Mouse (Mus musculus) urinary bladder, postnatal 36 days (tissue): ENCODE measurements around the gene Per3.

Experiments
- DNase-seq, 2 experiments: peaks; one replicate each; pipeline ENCODE4 v3.0.0; 2022; ENCODE audit warnings: low spot score in 2 of 2, mixed read lengths in 1 of 2

Per3 gene

DNA sequence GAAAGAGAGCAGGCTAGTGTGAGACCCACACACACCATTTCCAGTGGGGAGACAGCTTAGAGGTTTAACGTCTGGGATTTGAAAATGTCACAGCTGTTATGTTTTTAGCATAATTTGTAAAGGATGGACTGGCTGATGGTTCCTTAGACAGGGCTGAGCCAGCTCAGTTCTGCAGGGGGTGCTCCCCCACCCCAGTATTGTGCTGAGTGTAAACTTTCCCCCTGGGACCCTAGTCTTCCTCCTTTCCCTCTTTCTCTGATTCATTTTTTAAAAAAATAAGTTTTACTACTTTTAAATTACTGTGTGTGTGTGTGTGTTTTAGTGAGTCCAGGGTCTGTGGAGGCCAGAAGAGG is 87.4 kb downstream of the Per3 start:
- no peak for DNase-seq

- no peak for DNase-seq
Measured at GRCm38 (mm10) chr4:150956369-150957105, 87.9 kb downstream of the Per3 start.
